Comparison of ENCODE assay signal across 27 mouse cellular contexts in the genomic region with DNA sequence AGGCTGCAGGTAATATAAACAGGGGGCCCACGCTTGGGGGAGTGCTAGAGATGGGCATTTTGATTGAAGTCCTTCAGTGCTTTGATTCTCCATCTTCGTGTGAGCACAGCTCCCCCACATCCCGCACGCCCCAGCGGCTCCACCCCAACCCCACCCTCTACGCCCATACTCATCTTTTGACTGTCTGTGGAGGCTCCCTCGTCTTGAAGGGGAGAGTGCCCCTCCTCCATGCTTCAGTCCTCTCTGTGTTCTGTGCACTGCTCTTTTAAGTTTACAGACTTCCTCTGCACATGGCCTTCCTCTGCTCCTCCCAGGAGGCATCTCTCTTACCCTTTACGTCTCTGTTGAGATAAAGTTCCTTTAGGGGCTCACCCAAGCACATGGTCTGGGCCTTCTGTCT. TPM values are rescaled to one million over a fixed set of nuclear protein-coding genes. Genes with fewer than 3 reads are reported as not detected.
DNase-seq lines count a peak whose midpoint lies in the region; ATAC-seq lines count a peak whose summit lies in the region.
"Had no signal": no experiment of that assay in that cellular context is flagged by ENCODE, and none has a peak within 500 bp of the region (broad histone marks: within the 10 kb centered on the region; RNA-seq: fewer than 3 reads in every experiment).

No protein-coding gene starts in this region.

- H3K27me3 ChIP-seq in kidney, embryonic 15.5 days: no peaks in the 10 kb centered on the region
- H3K27me3 ChIP-seq: embryonic facial prominence, embryonic 15.5 days; forebrain, embryonic 15.5 days; heart, embryonic 13.5 days; hindbrain, embryonic 13.5 days; intestine, embryonic 15.5 days; stomach, embryonic 15.5 days had no signal

- no peaks in the 10 kb centered on the region for H3K9me3 ChIP-seq in kidney, embryonic 15.5 days (replicated peaks)
- H3K9me3 ChIP-seq: embryonic facial prominence, embryonic 15.5 days; forebrain, embryonic 15.5 days; heart, embryonic 13.5 days; hindbrain, embryonic 13.5 days; intestine, embryonic 15.5 days; stomach, embryonic 15.5 days had no signal

- 25% methylated on average over 8 of the region's 8 CpGs for WGBS in kidney, embryonic 15.5 days

- DNase-seq in kidney, postnatal 14 days: no peak
- DNase-seq in induced T-regulatory cell, adult 2 months (ENCODE audit: low read depth): peak; percentile 46
- peak; percentile 37 to 48 for DNase-seq in thymus, postnatal 10 days (ENCODE audit: low spot score in 2 of 2)
- DNase-seq in lung, postnatal 25 days (ENCODE audit: low spot score): no peak
- DNase-seq in adrenal gland, postnatal 25 days: no peak
- DNase-seq in heart, adult 9 months (ENCODE audit: low spot score in 2 of 2): no peak
- DNase-seq: adrenal gland, postnatal 36 days; cerebellum, adult 11 months; cerebellum, adult 9-11 months; heart, postnatal 36 days had no signal

- peaks cover 9% of the 10 kb centered on the region; the same call in 1 of the 2 replicates for H3K4me1 ChIP-seq in kidney, embryonic 15.5 days
- H3K4me1 ChIP-seq: embryonic facial prominence, embryonic 15.5 days; forebrain, embryonic 15.5 days; hindbrain, embryonic 13.5 days; intestine, embryonic 15.5 days; stomach, embryonic 15.5 days had no signal

- ATAC-seq in kidney, embryonic 15.5 days (replicated peaks; ENCODE audit: low FRiP score): peak; percentile 19; the same call in 1 of the 2 replicates
- ATAC-seq: forebrain, embryonic 15.5 days had no signal

- no peak overlapping the region for H3K4me2 ChIP-seq in kidney, embryonic 15.5 days
- H3K4me2 ChIP-seq: embryonic facial prominence, embryonic 15.5 days; forebrain, embryonic 15.5 days; heart, embryonic 13.5 days; hindbrain, embryonic 13.5 days; intestine, embryonic 15.5 days; midbrain, embryonic 11.5 days; stomach, embryonic 15.5 days had no signal

- H3K9ac ChIP-seq in kidney, embryonic 15.5 days: no peak overlapping the region
- H3K9ac ChIP-seq: embryonic facial prominence, embryonic 15.5 days; forebrain, embryonic 15.5 days; heart, embryonic 13.5 days; hindbrain, embryonic 13.5 days; intestine, embryonic 15.5 days; stomach, embryonic 15.5 days had no signal

- H3K36me3 ChIP-seq in kidney, embryonic 15.5 days: no peaks in the 10 kb centered on the region
- H3K36me3 ChIP-seq: embryonic facial prominence, embryonic 15.5 days; forebrain, embryonic 15.5 days; heart, embryonic 13.5 days; hindbrain, embryonic 13.5 days; intestine, embryonic 15.5 days; stomach, embryonic 15.5 days had no signal

- H3K4me3 ChIP-seq in kidney, embryonic 15.5 days (replicated peaks): no peak overlapping the region
- H3K4me3 ChIP-seq: embryonic facial prominence, embryonic 15.5 days; forebrain, embryonic 15.5 days; heart, embryonic 13.5 days; hindbrain, embryonic 13.5 days; intestine, embryonic 15.5 days; stomach, embryonic 15.5 days had no signal

- H3K27ac ChIP-seq in kidney, embryonic 15.5 days: no peak overlapping the region
- H3K27ac ChIP-seq: embryonic facial prominence, embryonic 15.5 days; forebrain, embryonic 15.5 days; heart, embryonic 13.5 days; hindbrain, embryonic 13.5 days; intestine, embryonic 15.5 days; kidney, postnatal 0 days; macrophage; stomach, embryonic 15.5 days had no signal

RNA-seq across cellular contexts. Expression of a gene that starts 14.9 kb away (rescaled TPM):
- 0.36 TPM in 1 of 2 replicates, not detected in the other for polyA plus RNA-seq in kidney, embryonic 15.5 days (2015; fragmentation: Nextera tagmentation; extraction: Ambion mirVana)
- 0.27 TPM in 1 of 2 replicates, not detected in the other for total RNA-seq in adrenal gland, postnatal 25 days (2021)
- total RNA-seq: common myeloid progenitor, adult 5-6 weeks; layer of hippocampus, postnatal 10 days had no signal
- polyA plus RNA-seq: kidney, postnatal 0 days; liver, embryonic 16.5 days; macrophage had no signal

RNA-seq across cellular contexts. Expression of a gene that starts 46.5 kb away (rescaled TPM):
- 44.7 and 48.9 TPM in 2 replicates for polyA plus RNA-seq in kidney, embryonic 15.5 days (2015; fragmentation: Nextera tagmentation; extraction: Ambion mirVana)
- 59.8 and 61.4 TPM in 2 replicates for total RNA-seq in adrenal gland, postnatal 25 days (2021)

RNA-seq across cellular contexts. Expression of a gene that starts 54.6 kb away (rescaled TPM):
- 0.06 TPM in 1 of 2 replicates, not detected in the other for polyA plus RNA-seq in kidney, embryonic 15.5 days (2015; fragmentation: Nextera tagmentation; extraction: Ambion mirVana)
- not detected in 2 replicates for total RNA-seq in adrenal gland, postnatal 25 days (2021)
- total RNA-seq: common myeloid progenitor, adult 5-6 weeks; liver, adult 2 months; neutrophil, adult 5-6 weeks had no signal
- polyA plus RNA-seq: embryonic facial prominence, embryonic 15.5 days; intestine, embryonic 15.5 days; kidney, postnatal 0 days; limb, embryonic 11.5 days; liver, adult 2 months; liver, embryonic 16.5 days; lung, embryonic 16.5 days; macrophage; stomach, embryonic 15.5 days had no signal

Comparison
In these comparisons a context has a peak if more than half of its experiments do, and no peak if none do; other contexts are left out.
1. DNase-seq: peak in induced T-regulatory cell, adult 2 months (single experiment) and thymus, postnatal 10 days (2 of 2); none in kidney, postnatal 14 days (single experiment), lung, postnatal 25 days (single experiment), adrenal gland, postnatal 25 days (single experiment) and heart, adult 9 months (0 of 2).